Mouse (Mus musculus): Measurements from ENCODE around the gene Farp2. TPM values are rescaled to one million over a fixed set of nuclear protein-coding genes. Genes with fewer than 3 reads are reported as not detected.
"Not testable (repeated sequence)": the region's sequence is repeated elsewhere in the genome, so short reads cannot be mapped to it uniquely, and the experiment has no call there.

Farp2 gene
- polyA plus RNA-seq, 1 experiment from 2014 or later: 5.4 TPM

DNA sequence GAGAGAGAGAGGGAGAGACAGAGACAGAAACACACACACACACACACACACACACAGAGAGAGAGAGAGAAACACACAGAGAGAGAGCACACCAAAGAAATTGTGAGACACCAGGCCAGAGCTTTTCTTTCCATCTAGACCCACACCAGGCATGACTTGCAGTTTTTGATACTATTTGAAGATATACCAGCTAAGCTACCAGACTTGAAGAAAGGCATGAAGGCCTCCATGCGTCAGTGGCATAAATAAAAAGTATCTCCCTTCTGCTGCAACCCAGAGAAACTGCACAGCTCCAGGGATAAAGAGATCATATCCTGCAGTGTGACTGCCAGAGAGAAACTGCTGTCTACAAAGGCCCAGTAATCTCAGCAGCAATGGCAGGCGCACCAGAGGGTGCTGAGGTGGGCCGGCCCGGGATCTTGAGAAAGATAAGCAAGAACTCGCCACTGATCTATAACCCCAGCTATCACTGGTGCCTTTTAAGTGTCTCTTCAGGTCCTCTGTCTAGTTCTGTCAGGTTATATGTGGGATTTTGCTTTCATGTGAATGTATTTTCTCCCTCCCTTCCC lies 137.8 kb downstream of the Farp2 start:
- Histone ChIP-seq H3K9ac (no peak overlapping the region), H3K27me3 (replicated peaks) (no peaks in the 10 kb centered on the region), H3K4me2 (replicated peaks) (no peak overlapping the region), H3K4me1 (no peaks in the 10 kb centered on the region), H3K9me3 (no peaks in the 10 kb centered on the region), H3K36me3 (no peaks in the 10 kb centered on the region), H3K4me3 (no peak overlapping the region), H3K27ac (no peak overlapping the region)
- no peak for ATAC-seq (ENCODE audit: low FRiP score, low read depth)
- 85% methylated on average over 5 of the region's 5 CpGs for WGBS

DNA sequence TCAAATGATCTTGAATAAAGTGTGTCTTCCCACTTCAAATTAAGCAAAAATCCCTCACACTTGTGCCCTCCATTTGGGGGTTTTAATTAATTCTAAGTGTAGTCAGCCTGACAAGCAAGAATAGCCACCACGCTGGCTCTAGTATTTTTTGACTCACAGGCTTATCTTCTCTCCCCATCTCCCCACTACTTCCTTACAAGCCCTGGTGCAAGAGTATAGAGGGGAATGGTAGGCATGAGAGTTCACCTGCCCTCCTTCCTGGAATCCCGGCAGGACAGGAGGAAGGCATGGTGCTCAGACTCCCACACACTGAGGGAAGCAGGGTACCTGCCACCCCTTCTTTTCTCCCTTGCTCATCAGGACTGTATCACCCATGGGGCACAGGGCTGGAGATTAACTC lies 142.4 kb downstream of the Farp2 start:
- Histone ChIP-seq H3K4me3 (no peak overlapping the region), H3K9ac (no peak overlapping the region), H3K9me3 (no peaks in the 10 kb centered on the region), H3K27me3 (replicated peaks) (no peaks in the 10 kb centered on the region), H3K4me1 (no peaks in the 10 kb centered on the region), H3K27ac (no peak overlapping the region), H3K36me3 (no peaks in the 10 kb centered on the region), H3K4me2 (replicated peaks) (no peak overlapping the region)
- WGBS: 71% methylated on average over 2 of the region's 2 CpGs
- no peak for ATAC-seq (ENCODE audit: low FRiP score, low read depth)

DNA sequence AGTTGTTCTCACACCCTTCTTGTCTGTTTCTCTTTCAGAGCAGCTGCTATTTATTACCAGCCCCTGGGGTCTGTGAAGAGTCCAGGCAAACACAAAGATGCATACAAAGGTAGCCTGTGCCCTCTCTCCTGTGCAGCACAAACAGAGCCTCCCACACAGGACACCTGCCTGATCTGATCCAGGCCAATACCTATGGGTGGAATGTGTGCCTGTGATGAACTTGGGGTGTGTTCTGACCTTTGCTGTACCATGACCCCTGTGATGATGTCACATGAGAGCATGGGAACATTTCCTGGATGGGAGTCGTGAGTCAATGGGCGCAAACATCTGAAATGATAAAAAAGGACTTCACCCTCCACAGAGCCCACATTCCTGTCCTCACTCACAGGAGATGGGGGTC lies 142.9 kb downstream of the Farp2 start:
- WGBS: 79% methylated on average over 2 of the region's 2 CpGs
- Histone ChIP-seq H3K4me3 (no peak overlapping the region), H3K27me3 (replicated peaks) (no peaks in the 10 kb centered on the region), H3K9me3 (no peaks in the 10 kb centered on the region), H3K4me1 (no peaks in the 10 kb centered on the region), H3K36me3 (no peaks in the 10 kb centered on the region), H3K4me2 (replicated peaks) (no peak overlapping the region), H3K9ac (no peak overlapping the region), H3K27ac (no peak overlapping the region)
- no peak for ATAC-seq (ENCODE audit: low FRiP score, low read depth)

DNA sequence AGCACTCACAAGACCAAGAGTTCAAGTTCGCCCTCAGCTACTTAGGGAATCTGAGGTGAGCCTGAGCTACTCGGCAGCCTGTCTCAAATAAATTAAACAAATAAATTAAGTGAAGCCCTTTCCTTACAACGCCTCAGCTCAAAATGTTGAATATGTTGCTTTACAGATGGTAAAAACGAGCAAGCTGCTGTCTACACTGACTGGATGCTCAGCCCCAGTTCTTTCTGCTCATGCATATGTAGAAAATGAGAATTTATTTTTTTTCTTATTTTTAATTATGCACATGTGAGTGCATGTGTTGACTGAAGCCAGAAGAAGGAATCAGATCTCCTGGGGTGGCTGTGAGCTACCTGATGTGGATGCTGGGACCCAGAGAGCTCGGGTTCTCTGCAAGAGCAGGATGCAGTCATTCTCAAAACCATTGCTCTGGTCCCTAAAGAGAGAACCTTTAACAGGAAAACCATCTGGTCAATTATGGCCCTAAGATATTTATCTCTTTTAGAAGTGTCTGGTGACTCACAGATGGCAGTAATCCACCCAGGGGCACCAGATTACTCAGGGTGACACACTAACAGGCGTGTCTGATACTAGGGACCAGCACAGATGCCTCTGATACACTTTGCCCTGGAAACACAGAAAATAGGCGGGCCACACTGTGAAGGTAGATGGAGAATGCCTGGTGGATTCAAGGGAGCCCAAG lies 144.6 kb downstream of the Farp2 start:
- ATAC-seq (ENCODE audit: low FRiP score, low read depth): no peak
- 72% methylated on average over 7 of the region's 7 CpGs for WGBS

DNA sequence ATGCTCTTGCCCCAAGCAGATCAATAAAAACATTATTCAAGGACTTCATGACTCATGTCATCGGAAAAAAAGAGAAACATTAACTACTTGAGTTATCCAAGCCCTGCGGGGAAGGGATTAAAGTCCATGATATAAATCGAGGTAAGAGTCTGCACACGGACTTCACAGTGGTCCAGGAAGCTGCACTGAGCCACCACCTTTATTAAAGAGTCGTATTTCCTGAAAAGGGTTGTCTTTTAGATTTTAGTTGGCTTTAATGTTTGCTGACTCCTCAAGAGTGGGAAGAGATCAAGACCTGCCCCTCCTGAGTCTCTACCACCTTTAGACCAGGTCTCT lies 145.1 kb downstream of the Farp2 start:
- no peak overlapping the region for H3K4me3 ChIP-seq
- no peaks in the 10 kb centered on the region for H3K36me3 ChIP-seq
- H3K9ac ChIP-seq: no peak overlapping the region
- no peak overlapping the region for H3K27ac ChIP-seq
- H3K27me3 ChIP-seq (replicated peaks): no peaks in the 10 kb centered on the region
- no peak overlapping the region for H3K4me2 ChIP-seq (replicated peaks)
- WGBS: 88% methylated on average over 5 of the region's 5 CpGs
- no peaks in the 10 kb centered on the region for H3K9me3 ChIP-seq
- ATAC-seq (ENCODE audit: low FRiP score, low read depth): no peak
- H3K4me1 ChIP-seq: no peaks in the 10 kb centered on the region

More for the DNA sequence above, 144.6 kb downstream of the Farp2 start:
- Histone ChIP-seq H3K9me3 (no peaks in the 10 kb centered on the region), H3K9ac (no peak overlapping the region), H3K27ac (no peak overlapping the region), H3K4me2 (replicated peaks) (no peak overlapping the region), H3K36me3 (no peaks in the 10 kb centered on the region), H3K4me3 (no peak overlapping the region), H3K27me3 (replicated peaks) (no peaks in the 10 kb centered on the region), H3K4me1 (no peaks in the 10 kb centered on the region)

DNA sequence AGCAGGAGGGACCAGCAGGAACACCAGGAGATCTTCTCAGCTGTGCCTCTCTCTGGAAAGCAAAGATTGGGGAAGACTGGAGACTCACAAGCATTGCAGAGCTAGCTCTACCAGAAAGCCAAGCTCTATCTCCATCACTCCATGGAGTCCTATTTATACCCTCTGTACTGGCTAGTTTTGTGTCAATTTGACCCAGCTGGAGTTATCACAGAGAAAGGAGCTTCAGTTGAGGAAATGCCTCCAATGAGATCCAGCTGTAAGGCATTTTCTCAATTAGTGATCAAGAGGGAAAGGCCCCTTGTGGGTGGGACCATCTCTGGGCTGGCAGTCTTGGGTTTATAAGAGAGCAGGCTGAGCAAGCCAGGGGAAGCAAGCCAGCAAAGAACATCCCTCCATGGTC lies 146.7 kb downstream of the Farp2 start, which contains the start of gene Stk25:
Gene Stk25, minus strand, starts transcription at position 101 of the 400 bp plus-strand sequence.
- H3K36me3 ChIP-seq; H3K4me3 ChIP-seq; H3K4me2 ChIP-seq (replicated peaks); H3K9ac ChIP-seq; H3K4me1 ChIP-seq; ATAC-seq (ENCODE audit: low FRiP score, low read depth); H3K27me3 ChIP-seq (replicated peaks); H3K27ac ChIP-seq; H3K9me3 ChIP-seq: not testable (repeated sequence)

DNA sequence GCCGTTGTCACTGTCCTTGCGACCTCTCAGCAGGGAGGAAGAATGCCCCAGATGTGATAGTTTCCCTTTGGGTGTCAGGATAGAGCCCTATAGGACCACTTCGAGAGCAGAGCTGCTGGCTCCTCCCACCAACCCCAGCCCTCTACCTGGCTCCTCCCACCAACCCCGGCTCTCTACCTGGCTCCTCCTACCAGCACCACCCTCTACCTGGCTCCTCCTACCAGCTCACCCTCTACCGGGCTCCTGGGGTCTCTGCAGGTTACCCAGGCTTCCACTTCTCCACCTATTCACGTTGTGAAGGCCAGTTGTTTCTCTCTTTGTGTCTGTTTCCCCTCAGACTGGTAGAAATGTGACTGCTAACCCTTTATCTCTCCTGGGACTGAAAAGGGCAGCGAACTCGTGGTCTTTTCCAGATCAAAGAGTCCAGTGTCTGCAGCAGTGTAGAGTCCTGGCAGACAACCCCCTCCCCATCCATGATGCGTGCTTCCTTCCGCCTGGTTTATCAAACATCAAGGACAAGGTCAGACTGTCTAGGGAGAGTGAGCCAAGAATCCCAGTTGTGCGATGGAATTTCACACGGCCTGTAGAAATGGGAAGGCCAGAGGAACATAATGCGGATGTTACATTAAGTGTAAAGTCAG lies 156.0 kb downstream of the Farp2 start:
- no peaks in the 10 kb centered on the region for H3K27me3 ChIP-seq (replicated peaks)
- H3K9me3 ChIP-seq: no peaks in the 10 kb centered on the region
- 28% methylated on average over 13 of the region's 13 CpGs for WGBS
- H3K4me3 ChIP-seq: no peak overlapping the region
- no peak overlapping the region for H3K27ac ChIP-seq
- no peaks in the 10 kb centered on the region for H3K36me3 ChIP-seq
- H3K4me2 ChIP-seq (replicated peaks): no peak overlapping the region
- no peak for ATAC-seq (ENCODE audit: low FRiP score, low read depth)
- H3K4me1 ChIP-seq: peaks cover 8% of the 10 kb centered on the region; the same call in 1 of the 2 replicates
- H3K9ac ChIP-seq: no peak overlapping the region

DNA sequence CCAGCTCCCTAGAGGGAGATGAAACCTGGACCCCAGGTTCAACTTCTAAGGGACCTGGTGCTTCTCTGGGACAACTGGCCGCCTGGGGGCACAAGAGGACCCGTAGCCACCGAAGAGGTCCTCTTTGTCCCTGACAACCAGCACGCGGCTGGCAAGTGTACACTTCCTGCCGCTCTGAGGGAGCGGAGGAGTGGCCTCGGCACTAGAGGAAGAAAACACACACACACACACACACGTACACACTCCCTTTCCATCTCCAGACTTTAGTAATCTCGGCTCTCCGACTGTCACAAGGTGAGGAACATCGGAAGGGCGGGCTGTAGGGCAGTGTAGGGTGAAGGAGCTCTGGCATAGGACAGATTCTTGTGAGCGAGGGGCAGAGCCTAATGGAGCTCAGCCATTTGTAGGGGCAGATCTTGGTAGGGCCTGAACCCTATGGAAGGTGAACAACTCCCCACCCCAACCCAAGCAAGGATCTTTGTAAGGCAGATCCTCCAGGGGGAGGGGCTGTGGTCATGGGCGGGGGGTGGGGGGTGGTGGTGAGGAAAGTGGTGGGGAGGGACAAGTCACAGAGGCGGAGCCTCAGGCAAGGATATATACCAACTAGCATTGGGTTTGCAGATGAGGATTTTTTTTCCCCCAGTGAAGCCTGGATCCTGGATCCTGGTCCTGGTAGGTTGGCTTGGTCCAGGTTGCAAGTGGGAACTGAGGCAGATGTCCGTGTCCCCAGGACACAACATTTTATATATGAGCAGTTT lies 157.1 kb downstream of the Farp2 start:
- Histone ChIP-seq H3K27me3 (replicated peaks) (no peaks in the 10 kb centered on the region), H3K27ac (no peak overlapping the region; the same call in 1 of the 2 replicates), H3K36me3 (no peaks in the 10 kb centered on the region), H3K9me3 (no peaks in the 10 kb centered on the region), H3K4me3 (peak overlapping the region; percentile 32), H3K4me1 (peaks cover 8% of the 10 kb centered on the region; the same call in 1 of the 2 replicates), H3K9ac (peak overlapping the region; percentile 47), H3K4me2 (replicated peaks) (peak overlapping the region; percentile 63)
- 10% methylated on average over 17 of the region's 17 CpGs for WGBS
- peak; percentile 88 for ATAC-seq (ENCODE audit: low FRiP score, low read depth)

DNA sequence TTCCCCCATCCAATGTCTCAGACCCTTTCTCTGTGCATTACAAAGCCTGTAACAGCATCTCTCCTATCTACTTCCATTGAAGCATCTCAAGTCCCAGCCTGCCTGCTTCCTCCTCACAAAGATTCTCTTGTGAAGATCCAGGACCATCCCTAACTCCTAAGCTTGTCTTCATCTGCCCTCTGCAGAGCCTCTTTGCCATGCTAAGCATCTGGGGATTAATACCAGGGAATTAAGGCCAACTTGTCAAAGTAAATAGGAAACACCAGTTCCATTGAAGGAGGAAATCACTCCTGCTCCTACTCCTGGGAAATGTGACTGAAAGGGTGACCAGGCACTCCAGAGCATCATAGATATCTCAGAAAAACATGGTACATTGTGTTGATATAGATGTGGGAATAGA lies 158.1 kb downstream of the Farp2 start:
- H3K9me3 ChIP-seq: no peaks in the 10 kb centered on the region
- H3K36me3 ChIP-seq: no peaks in the 10 kb centered on the region
- no peaks in the 10 kb centered on the region for H3K27me3 ChIP-seq (replicated peaks)
- H3K4me1 ChIP-seq: peaks cover 8% of the 10 kb centered on the region; the same call in 1 of the 2 replicates
- no peak overlapping the region for H3K27ac ChIP-seq
- H3K9ac ChIP-seq: no peak overlapping the region
- no peak overlapping the region for H3K4me2 ChIP-seq (replicated peaks)
- no peak overlapping the region for H3K4me3 ChIP-seq
- ATAC-seq (ENCODE audit: low FRiP score, low read depth): no peak

Other genes with a start within 250 kb of the Farp2 start
- gene Mterf4, start 206.2 kb upstream of the Farp2 start, polyA plus RNA-seq (2016; fragmentation: Nextera tagmentation; extraction: Ambion mirVana): 35.1 and 35.3 TPM in 2 replicates
- 63.5 and 73.1 TPM in 2 replicates for gene Ppp1r7, start 169.2 kb upstream of the Farp2 start, polyA plus RNA-seq (2016; fragmentation: Nextera tagmentation; extraction: Ambion mirVana)
- 12.2 and 13.1 TPM in 2 replicates for gene Pask, start 168.6 kb upstream of the Farp2 start, polyA plus RNA-seq (2016; fragmentation: Nextera tagmentation; extraction: Ambion mirVana)
- 0.28 and 0.71 TPM in 2 replicates for gene Ano7, start 138.1 kb upstream of the Farp2 start, polyA plus RNA-seq (2016; fragmentation: Nextera tagmentation; extraction: Ambion mirVana)
- gene Hdlbp, start 33.3 kb upstream of the Farp2 start, polyA plus RNA-seq (2016; fragmentation: Nextera tagmentation; extraction: Ambion mirVana): 89.2 and 90.6 TPM in 2 replicates
- gene Stk25, start 146.6 kb downstream of the Farp2 start, polyA plus RNA-seq (2016; fragmentation: Nextera tagmentation; extraction: Ambion mirVana): 260 and 266 TPM in 2 replicates
- gene Bok, start 173.6 kb downstream of the Farp2 start, polyA plus RNA-seq (2016; fragmentation: Nextera tagmentation; extraction: Ambion mirVana): 41.9 and 50.8 TPM in 2 replicates
- gene Atg4b, start 239.4 kb downstream of the Farp2 start, polyA plus RNA-seq (2016; fragmentation: Nextera tagmentation; extraction: Ambion mirVana): 116 and 119 TPM in 2 replicates
- 36.0 and 36.7 TPM in 2 replicates for gene Thap4, start 242.8 kb downstream of the Farp2 start, polyA plus RNA-seq (2016; fragmentation: Nextera tagmentation; extraction: Ambion mirVana)

All from neural tube, embryonic 12.5 days (tissue).